Mouse (Mus musculus): ENCODE measurements around the gene Gm20388.

The Gm20388 gene

DNA sequence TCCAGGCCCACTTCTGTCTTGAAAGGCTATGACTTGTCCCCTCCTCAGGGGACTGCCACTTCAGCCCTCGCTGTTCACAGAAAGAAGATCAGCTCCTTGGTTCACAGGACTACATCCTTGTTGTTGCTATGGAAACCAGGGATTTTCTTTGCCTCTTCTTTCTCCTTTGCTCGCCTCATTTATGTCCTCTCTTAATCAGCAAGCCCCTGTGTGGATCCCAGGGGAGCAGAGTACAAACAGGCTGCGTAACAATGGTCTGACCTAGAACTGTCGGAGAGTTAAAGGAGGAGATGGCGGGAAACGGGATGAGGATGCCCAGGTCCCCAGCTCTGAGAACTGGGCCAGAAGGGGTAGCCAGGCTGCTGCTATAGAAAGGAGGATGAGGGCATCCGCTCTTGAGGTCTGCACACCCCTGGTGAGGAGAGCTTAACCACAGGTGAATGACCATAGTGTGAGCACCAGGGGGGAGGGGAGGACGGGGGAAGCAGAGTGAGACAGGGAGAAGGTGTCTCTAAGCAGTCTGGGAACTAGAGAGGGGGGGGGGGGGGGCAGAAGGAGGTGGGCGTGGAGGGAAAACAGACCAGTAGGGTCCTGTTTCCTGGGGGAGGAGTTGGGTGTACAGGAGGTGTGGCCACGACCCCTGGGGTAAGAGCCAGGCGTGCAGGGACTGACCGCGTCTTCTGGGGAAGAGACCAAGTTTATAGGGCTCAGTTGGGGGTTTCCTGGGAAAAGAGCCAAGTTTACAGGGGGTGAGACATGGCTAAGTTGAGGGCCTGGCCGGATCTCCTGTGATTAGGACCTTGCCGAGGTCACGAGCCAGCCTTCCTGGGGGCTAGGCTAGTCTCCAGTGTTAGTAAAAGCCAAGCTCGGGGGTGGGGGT lies 1787.3 kb downstream of the Gm20388 start:
- DNase-seq, result no peak

DNA sequence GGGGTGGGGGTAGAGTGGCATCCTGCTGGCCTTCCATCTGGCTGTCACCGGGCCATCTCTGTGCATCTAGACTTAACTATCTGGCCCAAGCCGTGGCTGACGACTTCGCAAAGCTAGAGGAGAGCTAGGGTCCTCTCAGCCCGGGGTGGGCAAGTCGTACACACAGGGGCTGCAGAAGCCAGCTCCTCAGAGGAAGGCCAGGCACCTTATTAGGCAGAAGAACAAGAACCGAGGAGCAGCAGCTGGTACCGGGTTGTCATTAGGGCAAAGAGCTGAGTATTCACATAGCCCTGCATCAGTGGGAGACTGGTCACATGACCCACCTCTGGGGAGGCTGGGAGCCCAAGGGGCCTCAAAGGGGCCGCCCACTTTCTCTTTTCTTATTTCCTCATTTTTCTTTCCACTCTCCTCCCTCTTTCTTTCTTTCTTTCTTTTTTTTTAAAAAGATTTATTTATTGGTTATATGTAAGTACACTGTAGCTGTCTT lies 1788.0 kb downstream of the Gm20388 start:
- DNase-seq, result no peak

DNA sequence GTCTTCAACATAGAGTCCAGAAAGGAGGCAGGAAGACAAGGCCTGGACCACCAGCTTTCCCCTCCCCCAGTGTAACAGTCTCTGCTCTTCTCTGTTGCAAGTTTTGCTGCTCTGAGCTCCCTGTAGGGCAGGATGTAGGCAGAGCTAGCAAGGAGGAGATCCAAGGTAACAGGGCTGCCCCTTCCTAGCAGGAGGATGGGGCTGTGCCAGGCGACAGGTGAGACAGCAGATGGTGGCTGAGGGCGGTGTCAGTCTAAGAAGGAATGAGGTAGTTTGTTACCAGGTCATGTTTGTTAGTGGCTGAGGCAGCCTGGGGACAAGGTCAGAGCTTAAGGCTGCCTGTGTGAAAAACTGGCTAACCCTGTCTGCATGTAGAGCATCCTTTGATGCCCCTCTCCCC lies 1789.3 kb downstream of the Gm20388 start:
- DNase-seq, result no peak

DNA sequence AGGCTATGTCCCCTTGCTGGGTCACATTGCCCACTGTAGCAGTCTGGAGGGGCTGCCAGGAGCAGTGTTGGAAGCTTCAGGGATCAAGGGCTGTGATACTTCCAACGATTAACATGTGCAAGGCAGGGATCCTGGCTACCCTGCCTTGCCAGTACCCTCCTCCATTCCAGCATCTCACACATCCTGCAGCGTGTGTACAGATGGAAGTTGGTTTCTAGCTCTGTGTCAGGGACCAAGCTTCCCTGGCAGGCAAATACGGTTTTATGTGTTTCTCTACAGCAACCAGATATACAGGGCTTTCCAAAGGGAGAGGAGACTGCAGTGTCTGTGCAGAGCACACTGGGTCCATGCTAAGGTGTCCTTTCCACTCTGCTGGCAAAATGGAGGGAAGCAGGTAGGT lies 1794.5 kb downstream of the Gm20388 start:
- no peak for DNase-seq

DNA sequence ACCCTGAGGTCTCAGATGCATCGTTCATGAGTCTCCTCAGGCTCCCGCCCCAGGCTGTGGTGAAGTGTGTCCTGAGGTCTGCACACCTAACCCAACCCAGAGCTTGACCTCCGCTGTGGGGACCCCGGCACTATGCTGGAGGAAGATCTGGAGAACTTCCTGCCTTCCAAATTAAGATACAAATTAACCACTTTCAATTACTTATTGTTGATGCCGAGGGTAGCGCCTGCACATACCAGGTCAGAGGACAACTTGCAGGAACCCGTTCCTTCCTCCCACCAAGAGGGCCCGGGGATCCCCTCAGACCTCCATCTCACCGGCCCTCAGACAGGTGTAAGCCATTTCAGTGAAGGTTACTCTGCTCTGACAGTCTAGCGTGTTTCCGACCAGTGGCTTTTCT lies 1796.3 kb downstream of the Gm20388 start:
- DNase-seq, result peak in 1 of 2 experiments; percentile 21

DNA sequence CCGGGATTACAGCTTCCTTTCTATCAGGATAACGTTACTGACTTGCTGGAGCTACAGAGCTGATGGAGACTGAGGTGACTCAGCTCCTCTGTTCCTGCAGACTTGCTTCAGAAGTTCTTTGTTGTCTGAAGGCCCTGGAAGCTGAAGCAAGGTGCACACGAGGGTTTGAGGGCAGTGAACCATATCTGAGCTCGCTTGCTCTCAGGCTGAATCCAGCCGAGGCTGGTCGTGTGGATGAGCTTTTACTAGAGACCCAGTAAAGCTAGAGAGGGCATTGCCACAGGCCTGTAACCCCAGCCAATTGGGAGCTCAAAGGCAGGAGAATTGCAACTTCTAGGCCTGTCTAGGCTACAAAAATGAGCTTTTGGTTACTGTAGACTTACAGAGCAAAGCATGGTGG lies 1797.8 kb downstream of the Gm20388 start:
- peak; percentile 43 to 50 for DNase-seq

DNA sequence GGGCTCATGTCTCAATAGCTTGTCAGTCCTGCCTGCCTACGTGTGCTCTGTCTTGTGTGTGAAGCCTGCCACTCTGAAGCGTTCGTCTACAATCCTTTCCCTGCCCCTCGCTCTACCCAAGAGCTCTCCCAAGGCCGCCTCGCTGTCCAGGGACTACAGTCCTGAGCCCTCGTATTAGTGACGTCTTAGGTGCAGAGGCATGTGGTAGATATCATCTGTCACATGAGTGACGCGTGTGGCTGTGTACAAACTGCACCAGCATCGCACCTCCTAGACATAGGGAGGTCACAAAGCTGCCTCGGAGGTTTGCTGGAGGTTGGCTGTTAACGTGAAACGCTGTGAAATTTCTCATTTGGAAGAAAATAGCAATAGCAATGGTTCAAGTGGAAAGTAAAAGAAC lies 1806.9 kb downstream of the Gm20388 start:
- no peak for DNase-seq

DNA sequence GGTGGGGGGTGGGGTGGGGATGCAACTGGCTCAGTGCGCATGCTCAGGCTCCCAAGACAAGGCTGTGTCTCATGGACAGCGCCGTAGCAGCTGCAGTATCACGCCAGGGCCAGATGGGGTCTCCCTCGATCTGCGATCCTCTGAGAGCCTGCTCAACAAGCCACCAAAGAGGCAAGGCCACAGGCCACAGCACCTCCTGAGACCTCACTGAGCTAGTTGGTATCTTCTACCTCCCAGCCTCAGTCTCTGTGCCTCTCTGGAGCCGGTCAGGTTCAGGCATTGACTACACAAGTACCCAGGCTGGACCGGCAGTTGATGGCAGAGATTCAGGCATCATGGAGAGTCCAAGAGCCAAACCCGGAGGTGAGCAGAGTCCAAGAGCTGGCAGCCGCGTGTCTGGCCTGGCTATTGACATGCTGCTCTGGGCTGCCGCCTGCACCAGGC lies 1807.4 kb downstream of the Gm20388 start:
- DNase-seq, result peak; percentile 80 to 91

DNA sequence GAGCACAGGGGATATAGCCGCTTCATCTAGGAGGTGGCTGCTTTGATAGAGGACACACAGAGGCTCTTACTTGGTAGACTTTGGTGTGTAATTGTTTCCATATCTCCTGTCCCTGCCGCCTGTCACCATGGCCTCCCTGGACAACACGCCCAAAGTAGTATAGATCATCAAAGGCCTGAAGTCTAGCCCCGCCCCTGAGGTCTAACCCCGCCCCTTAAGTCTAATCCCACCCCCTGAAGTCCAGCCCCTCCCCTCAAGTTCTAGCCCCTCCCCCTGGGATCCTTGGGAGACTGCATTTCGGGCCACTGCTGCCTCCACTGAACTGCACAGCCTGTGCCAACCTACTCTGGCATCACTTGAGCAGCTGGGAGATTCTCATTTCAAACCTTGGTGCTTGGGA lies 1808.3 kb downstream of the Gm20388 start:
- DNase-seq, result no peak

DNA sequence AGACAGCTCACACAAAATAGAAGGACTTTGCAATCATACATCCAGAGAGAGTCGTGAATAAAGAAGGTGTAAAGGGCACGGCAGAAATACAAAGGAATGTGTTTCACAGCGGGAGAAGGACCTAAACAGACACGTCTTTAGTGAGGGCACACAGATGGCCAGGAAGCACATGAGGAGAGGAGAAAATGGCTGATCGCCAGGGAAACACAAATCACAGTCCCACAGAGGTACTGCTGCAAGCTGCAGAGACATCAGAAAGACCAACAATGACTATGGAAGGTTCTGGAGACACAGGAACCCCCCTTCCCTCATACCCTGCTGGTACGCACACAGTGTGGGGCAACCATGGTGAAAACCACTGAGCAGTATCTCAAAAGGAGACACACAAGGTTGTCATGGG lies 1810.4 kb downstream of the Gm20388 start:
- no peak for DNase-seq

DNA sequence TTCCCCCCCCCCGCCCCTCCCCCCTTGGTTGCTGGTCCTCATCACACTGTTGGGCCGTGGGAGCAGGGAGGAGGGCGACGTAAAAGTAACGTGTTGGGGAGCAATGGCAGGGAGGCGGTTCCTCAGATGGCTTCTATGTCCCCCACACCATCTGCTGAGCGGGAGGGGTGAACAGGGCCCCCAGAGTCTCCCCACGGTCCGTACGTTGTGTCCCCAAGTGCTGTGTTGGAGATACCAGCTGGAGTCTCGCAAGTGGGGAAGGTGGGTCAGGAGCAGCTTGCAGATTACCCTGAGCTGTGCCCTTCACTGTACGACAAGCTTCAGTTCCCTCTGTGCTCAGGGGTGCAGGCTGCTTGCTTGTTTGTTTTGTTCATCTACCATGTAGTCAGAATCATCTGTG lies 1813.2 kb downstream of the Gm20388 start:
- no peak for DNase-seq

DNA sequence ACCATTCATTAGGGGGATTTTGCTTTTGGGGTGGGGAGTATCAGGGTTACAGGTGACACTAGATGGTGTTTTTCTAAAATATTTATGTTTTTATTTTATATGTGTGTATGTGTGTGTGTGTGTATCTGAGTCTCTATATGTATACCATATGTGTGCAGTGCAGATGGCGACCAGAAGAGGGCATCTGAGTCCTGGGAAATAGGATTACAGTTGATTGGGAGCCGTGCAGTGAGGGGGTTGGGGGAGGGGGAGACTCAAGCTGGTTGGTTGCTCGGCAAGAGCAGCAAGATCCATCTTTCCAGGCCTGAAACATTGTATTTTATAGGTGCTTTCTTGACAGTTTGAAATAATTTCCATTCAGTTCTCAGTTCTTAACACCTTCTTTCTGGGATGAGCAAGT lies 1816.5 kb downstream of the Gm20388 start:
- no peak for DNase-seq

DNA sequence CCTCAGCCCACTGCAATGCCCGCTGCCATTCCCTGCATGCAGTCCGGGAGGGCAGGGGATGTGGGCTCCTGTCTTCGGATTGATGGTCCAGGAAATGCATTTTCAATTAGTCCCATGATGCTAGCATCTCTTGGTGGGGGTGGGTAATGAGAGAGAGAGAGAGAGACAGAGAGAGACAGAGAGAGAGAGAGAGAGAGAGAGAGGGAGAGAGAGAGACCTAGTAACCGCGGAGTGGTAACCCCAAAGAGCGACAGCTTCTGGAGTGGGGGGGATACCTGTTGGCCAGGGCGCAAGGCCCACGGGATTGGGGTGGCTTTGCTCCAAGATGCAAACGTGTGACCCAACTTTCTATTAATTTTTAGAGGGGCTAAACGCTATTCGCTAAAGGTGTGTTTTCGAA lies 1818.7 kb downstream of the Gm20388 start, which contains the start of gene Jph3:
TSS of gene Jph3 (plus strand) at position 301 of the 400 bp plus-strand sequence.
- DNase-seq, result no peak

DNA sequence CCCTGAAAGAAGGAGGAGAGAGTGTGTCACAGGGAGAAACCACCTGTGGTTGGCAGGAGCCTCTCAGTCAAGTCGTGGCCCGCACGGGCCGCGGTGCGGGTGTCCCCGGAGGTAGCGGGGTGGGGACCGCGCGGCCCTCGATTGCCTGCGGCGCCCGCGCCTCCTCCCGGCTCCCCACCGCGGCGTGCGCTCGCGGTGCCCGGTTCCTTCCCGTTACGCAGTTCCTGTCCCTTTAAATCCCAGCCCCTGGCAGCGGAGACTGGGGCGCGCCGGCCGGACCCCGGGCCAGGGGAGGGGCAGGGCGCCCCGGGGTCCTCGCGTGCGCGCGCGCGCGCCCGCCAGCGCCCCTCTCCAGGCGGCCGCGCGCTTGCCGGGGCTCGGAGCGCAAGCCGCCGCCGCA lies 1819.1 kb downstream of the Gm20388 start:
- no peak for DNase-seq

DNA sequence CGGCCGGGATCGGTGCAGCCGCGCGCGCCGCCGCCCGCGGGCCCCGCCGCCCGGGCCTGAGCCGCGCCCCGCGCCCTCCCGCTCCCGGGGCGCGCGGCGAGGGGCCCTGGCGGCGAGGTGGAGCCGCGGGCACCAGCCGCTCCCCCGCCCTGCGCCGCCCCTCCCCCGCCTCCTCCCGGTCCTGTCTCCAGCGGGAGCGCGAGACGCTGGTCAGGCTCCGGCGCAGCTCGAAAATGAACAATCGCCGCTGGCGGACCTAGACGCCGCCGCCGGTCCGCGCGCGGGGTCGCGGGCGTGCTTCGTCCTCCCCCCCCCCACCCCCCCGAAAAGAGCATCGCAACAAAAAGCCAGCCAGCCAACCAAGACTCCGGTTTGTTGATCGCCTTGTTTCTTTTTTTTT lies 1819.5 kb downstream of the Gm20388 start:
- no peak for DNase-seq

DNA sequence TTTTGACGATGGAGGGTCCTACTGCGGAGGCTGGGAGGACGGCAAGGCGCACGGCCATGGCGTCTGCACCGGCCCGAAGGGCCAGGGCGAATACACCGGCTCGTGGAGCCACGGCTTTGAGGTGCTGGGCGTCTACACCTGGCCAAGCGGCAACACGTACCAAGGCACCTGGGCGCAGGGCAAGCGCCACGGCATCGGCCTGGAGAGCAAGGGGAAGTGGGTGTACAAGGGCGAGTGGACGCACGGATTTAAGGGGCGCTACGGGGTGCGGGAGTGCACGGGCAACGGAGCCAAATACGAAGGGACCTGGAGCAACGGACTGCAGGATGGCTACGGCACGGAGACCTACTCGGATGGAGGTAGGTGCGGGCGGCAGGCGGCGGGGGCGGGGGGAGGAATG lies 1820.0 kb downstream of the Gm20388 start:
- DNase-seq, result no peak

DNA sequence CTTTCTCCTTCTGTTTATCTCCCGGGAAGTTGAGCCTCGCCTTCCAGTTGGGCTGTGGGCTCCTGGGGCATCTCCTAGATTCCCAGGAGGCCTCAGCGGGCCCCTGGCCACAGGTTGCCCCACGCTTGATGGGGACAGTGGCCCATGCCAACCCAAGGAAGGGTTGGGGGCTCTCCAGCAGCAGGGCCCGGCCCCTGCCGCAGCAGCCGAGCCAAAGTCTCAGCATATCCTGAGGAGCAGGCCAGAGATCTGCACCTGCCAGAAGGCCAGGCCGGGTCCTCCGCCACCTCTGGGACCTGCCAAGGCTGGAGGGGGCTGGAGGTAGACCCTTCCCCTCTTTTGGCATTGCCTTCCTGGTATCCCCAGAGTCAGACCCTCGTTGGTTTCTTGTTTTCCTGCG lies 1820.4 kb downstream of the Gm20388 start:
- DNase-seq, result no peak

DNA sequence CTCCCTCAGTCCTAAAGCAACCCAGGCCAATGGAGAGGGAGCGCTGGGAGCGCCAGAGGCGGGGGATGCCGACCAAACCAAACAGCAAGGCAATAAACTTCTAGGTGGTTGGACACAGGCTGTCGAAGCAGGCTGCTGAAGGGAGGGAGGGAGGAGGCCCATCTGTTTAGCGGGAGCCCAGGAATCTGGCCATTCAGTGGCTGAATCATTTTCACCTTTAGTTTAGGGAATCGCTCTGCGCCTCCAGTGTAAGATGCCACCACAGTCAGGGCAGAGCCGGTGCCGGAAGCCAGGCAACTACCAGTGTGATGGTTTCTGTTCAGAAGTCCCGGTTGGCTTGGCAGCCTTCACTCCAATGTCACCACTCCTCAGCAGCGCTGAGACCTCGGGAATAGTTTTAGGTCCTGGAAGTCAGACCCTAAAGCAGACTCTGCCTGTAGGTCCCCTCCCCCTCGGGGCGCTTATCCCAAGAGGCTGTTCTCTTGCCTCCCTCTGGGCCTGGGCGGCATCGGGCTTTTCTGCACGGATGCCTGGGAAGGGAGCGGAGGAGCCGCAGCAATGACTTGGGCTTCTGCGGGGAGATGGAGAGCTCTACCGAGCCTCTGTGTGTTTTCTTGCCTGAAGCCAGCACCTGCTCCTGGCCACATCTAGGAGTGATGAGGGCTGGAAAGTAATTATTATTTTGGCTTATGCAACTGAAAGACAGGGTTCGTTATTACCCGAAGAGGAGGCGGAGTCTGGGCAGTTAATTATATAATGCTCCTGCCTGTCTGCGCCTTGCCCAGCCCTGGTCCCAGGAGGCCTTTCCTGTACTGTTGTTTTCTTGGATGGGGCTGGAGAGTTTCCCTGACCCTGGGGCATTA lies 1821.1 kb downstream of the Gm20388 start:
- DNase-seq, result no peak

DNA sequence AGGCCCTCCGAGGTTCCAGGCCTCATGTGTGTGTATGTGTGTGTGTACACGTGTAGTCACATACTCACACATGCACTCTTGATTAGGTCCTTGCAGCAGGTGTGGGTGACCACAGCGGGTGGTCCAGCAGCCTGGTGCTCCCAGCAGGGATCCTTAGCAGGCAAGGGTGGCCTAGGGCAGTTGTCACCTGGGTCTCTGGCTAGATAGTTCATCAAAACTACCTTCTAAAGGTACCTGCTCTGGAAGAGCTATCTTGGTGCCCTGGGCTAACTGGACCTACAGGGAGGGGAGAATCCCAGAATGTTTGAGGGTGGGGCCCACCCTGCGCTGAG lies 1821.7 kb downstream of the Gm20388 start:
- DNase-seq, result no peak

DNA sequence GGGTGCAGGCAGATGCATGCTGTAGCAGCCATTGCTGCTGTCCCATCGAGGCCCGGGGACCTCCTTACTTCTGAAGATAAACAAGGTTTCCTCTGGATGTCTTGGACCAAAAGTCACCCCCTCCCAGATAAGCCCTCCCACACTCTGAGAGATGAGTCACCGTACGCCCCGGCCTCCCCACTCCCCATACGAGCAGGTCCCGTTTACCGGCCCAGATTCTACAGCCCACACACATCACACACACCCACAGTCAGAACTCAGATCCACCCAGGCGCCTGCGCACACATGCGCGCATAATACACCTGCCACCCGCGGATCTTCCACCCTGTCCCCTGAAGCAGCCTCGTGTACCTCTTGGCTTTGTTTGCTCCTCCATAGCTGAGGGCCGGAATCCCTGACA lies 1823.6 kb downstream of the Gm20388 start:
- DNase-seq, result no peak

DNA sequence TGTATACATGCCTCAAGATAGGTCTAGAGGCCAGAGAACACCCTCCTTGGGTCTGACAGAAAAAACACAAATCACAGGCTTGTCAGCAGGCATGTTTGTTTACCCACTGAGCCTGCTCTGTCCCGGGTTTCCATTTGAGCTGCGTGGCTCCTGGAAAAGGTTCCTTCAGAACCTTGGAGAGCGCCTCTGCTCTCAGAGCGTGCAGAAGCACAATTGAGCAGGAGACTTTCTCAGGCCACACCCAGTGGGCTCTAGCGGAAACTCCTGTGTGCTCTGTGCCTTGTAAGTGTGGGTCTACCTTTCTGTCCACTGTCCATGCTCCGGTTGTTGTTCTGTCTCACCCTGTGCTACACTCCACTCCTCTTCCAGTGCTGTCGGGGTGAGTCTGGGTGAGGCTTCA lies 1825.6 kb downstream of the Gm20388 start:
- peak in 1 of 2 experiments; percentile 35 for DNase-seq

DNA sequence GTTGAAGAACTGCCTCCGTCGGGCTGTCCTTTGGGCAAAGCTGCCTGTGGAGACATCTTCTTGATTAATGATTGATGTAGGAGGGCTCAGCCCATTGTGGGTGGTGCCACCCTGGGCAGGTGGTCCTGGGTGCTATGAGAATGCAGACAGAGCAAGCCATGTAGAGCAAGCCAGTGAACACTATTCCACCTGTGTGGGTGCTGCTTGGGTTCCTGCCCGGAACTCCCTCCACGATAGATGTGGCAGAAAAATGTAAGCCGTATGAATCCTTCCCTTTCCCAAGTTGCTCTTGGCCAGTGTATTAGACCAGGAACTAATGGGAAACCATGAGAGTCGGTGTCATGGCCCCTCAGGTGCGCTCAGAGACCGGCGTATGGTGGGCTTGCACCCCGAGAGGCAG lies 1830.1 kb downstream of the Gm20388 start:
- DNase-seq, result no peak

DNA sequence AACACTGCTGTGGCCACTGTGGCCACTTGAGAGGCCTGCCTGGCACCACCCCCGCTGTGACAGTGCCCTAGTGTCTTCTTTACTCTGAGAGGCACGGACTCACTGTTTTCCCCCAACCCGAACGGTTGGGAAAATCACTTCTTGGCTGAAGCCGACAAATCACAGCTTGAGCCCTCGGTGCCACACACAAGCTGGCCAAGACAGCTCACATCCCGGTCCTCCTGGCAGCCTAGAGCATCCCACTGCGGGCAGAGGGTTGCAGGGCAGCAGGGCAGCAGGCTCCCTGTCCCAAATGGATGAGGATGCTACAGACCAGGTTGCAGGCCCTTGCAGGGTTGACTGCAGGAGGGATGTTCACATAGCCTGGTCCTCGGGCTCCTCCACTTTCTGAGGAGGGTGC lies 1838.9 kb downstream of the Gm20388 start:
- DNase-seq, result no peak

DNA sequence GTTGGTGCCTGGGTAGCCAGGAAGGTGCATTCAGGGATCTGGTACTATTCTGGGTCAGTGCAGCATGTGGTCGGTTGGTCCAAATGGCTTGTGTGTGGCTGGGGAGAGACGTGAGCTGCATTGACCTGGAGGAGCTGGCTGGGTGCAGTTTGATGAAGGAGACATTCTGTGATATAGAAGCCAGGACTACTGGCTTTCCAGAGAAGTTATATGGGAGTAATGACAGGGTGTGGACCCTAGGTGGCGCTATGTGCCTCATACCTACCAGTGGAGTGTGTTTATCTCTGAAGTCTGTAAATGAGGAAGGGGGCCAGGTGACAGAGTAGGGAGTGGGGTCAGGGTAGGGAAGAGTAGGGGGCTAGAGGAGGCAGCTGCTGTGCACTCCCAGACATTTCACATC lies 1839.9 kb downstream of the Gm20388 start:
- no peak for DNase-seq

Data from kidney, adult 8-10 months (tissue).